Mouse (Mus musculus): ENCODE data around the gene Carmil2. TPM values are rescaled to one million over a fixed set of nuclear protein-coding genes. Genes with fewer than 3 reads are reported as not detected.

Carmil2 gene
- polyA plus RNA-seq, 1 experiment from 2014 or later: 0.58 TPM

- Histone ChIP-seq H3K9me3 (ENCODE audit: control insufficient read depth, low read length) (no peaks in the 10 kb centered on the region), H3K36me3 (ENCODE audit: control insufficient read depth, insufficient read depth, low read length) (peaks cover 5% of the 10 kb centered on the region; the same call in 1 of the 2 replicates), H3K27me3 (ENCODE audit: control insufficient read depth, insufficient read depth, low read length) (no peaks in the 10 kb centered on the region), H3K4me3 (ENCODE audit: low read depth, low read length) (no peak overlapping the region), H3K9ac (ENCODE audit: low read length) (no peak overlapping the region), H3K4me2 (replicated peaks; ENCODE audit: low read depth) (no peak overlapping the region), H3K4me1 (replicated peaks; ENCODE audit: control insufficient read depth, insufficient read depth) (no peaks in the 10 kb centered on the region), H3K27ac (replicated peaks) (no peak overlapping the region)
- DNase-seq (ENCODE audit: low spot score) (no peak), ATAC-seq (ENCODE audit: low FRiP score, low TSS enrichment) (no peak)
- TF ChIP-seq CTCF (IDR thresholded peaks at IDR 0.05; ENCODE audit: low read depth): no peak
- no peak for TF ChIP-seq EP300 (optimal IDR thresholded peaks at IDR 0.05)
- 93% methylated on average over 4 of the region's 4 CpGs for WGBS
These were observed 33.6 kb downstream of the Carmil2 start for GRCm38 (mm10) chr8:105719637-105720036.

- TF ChIP-seq CTCF (IDR thresholded peaks at IDR 0.05; ENCODE audit: low read depth): no peak
- TF ChIP-seq EP300 (optimal IDR thresholded peaks at IDR 0.05): no peak
- DNase-seq (ENCODE audit: low spot score): no peak
- Histone ChIP-seq H3K9me3 (ENCODE audit: control insufficient read depth, low read length) (no peaks in the 10 kb centered on the region), H3K36me3 (ENCODE audit: control insufficient read depth, insufficient read depth, low read length) (no peaks in the 10 kb centered on the region), H3K4me1 (replicated peaks; ENCODE audit: control insufficient read depth, insufficient read depth) (no peaks in the 10 kb centered on the region), H3K27me3 (ENCODE audit: control insufficient read depth, insufficient read depth, low read length) (no peaks in the 10 kb centered on the region), H3K4me3 (ENCODE audit: low read depth, low read length) (no peak overlapping the region), H3K27ac (replicated peaks) (no peak overlapping the region), H3K4me2 (replicated peaks; ENCODE audit: low read depth) (no peak overlapping the region), H3K9ac (ENCODE audit: low read length) (no peak overlapping the region)
- WGBS: 91% methylated on average over 9 of the region's 9 CpGs
- no peak for ATAC-seq (ENCODE audit: low FRiP score, low TSS enrichment)
These were observed 36.8 kb downstream of the Carmil2 start for GRCm38 (mm10) chr8:105722861-105723260.

- Histone ChIP-seq H3K4me3 (ENCODE audit: low read depth, low read length) (no peak overlapping the region), H3K27me3 (ENCODE audit: control insufficient read depth, insufficient read depth, low read length) (no peaks in the 10 kb centered on the region), H3K9me3 (ENCODE audit: control insufficient read depth, low read length) (no peaks in the 10 kb centered on the region), H3K36me3 (ENCODE audit: control insufficient read depth, insufficient read depth, low read length) (no peaks in the 10 kb centered on the region), H3K27ac (replicated peaks) (no peak overlapping the region), H3K4me2 (replicated peaks; ENCODE audit: low read depth) (no peak overlapping the region), H3K4me1 (replicated peaks; ENCODE audit: control insufficient read depth, insufficient read depth) (no peaks in the 10 kb centered on the region), H3K9ac (ENCODE audit: low read length) (no peak overlapping the region)
- DNase-seq (ENCODE audit: low spot score) (no peak), ATAC-seq (ENCODE audit: low FRiP score, low TSS enrichment) (no peak)
- 74% methylated on average over 5 of the region's 5 CpGs for WGBS
- TF ChIP-seq EP300 (optimal IDR thresholded peaks at IDR 0.05) (no peak), CTCF (IDR thresholded peaks at IDR 0.05; ENCODE audit: low read depth) (no peak)
These were observed 39.7 kb downstream of the Carmil2 start for GRCm38 (mm10) chr8:105725726-105726125.

GRCm38 (mm10) chr8:105727397-105728124 lies 41.5 kb downstream of the Carmil2 start:
- H3K9me3 ChIP-seq (ENCODE audit: control insufficient read depth, low read length): no peaks in the 10 kb centered on the region
- DNase-seq (ENCODE audit: low spot score) (no peak), ATAC-seq (ENCODE audit: low FRiP score, low TSS enrichment) (peak; percentile 83)
- H3K9ac ChIP-seq (ENCODE audit: low read length): no peak overlapping the region
- no peaks in the 10 kb centered on the region for H3K4me1 ChIP-seq (replicated peaks; ENCODE audit: control insufficient read depth, insufficient read depth)
- H3K36me3 ChIP-seq (ENCODE audit: control insufficient read depth, insufficient read depth, low read length): no peaks in the 10 kb centered on the region
- peak overlapping the region; percentile 73 for H3K27ac ChIP-seq (replicated peaks)
- TF ChIP-seq EP300 (optimal IDR thresholded peaks at IDR 0.05): no peak
- no peak for TF ChIP-seq CTCF (IDR thresholded peaks at IDR 0.05; ENCODE audit: low read depth)
- 80% methylated on average over 18 of the region's 18 CpGs for WGBS
- H3K4me3 ChIP-seq (ENCODE audit: low read depth, low read length): no peak overlapping the region
- no peak overlapping the region for H3K4me2 ChIP-seq (replicated peaks; ENCODE audit: low read depth)
- H3K27me3 ChIP-seq (ENCODE audit: control insufficient read depth, insufficient read depth, low read length): no peaks in the 10 kb centered on the region

- Histone ChIP-seq H3K9ac (ENCODE audit: low read length) (no peak overlapping the region), H3K4me2 (replicated peaks; ENCODE audit: low read depth) (no peak overlapping the region), H3K9me3 (ENCODE audit: control insufficient read depth, low read length) (no peaks in the 10 kb centered on the region), H3K4me1 (replicated peaks; ENCODE audit: control insufficient read depth, insufficient read depth) (no peaks in the 10 kb centered on the region), H3K36me3 (ENCODE audit: control insufficient read depth, insufficient read depth, low read length) (no peaks in the 10 kb centered on the region), H3K27me3 (ENCODE audit: control insufficient read depth, insufficient read depth, low read length) (no peaks in the 10 kb centered on the region), H3K4me3 (ENCODE audit: low read depth, low read length) (no peak overlapping the region), H3K27ac (replicated peaks) (no peak overlapping the region)
- no peak for DNase-seq (ENCODE audit: low spot score)
- WGBS: 95% methylated on average over 5 of the region's 5 CpGs
- no peak for ATAC-seq (ENCODE audit: low FRiP score, low TSS enrichment)
- TF ChIP-seq CTCF (IDR thresholded peaks at IDR 0.05; ENCODE audit: low read depth) (no peak), EP300 (optimal IDR thresholded peaks at IDR 0.05) (no peak)
These were observed 46.1 kb downstream of the Carmil2 start for GRCm38 (mm10) chr8:105732186-105732585.

GRCm38 (mm10) chr8:105739216-105739615 lies 53.1 kb downstream of the Carmil2 start:
- Histone ChIP-seq H3K27me3 (ENCODE audit: control insufficient read depth, insufficient read depth, low read length) (no peaks in the 10 kb centered on the region), H3K9ac (ENCODE audit: low read length) (no peak overlapping the region), H3K36me3 (ENCODE audit: control insufficient read depth, insufficient read depth, low read length) (no peaks in the 10 kb centered on the region), H3K4me1 (replicated peaks; ENCODE audit: control insufficient read depth, insufficient read depth) (no peaks in the 10 kb centered on the region), H3K4me2 (replicated peaks; ENCODE audit: low read depth) (no peak overlapping the region), H3K9me3 (ENCODE audit: control insufficient read depth, low read length) (no peaks in the 10 kb centered on the region), H3K4me3 (ENCODE audit: low read depth, low read length) (no peak overlapping the region), H3K27ac (replicated peaks) (no peak overlapping the region)
- no peak for DNase-seq (ENCODE audit: low spot score)
- TF ChIP-seq CTCF (IDR thresholded peaks at IDR 0.05; ENCODE audit: low read depth): no peak
- no peak for TF ChIP-seq EP300 (optimal IDR thresholded peaks at IDR 0.05)
- no peak for ATAC-seq (ENCODE audit: low FRiP score, low TSS enrichment)
- WGBS: 86% methylated on average over 5 of the region's 5 CpGs
